Mouse (Mus musculus) embryo, embryonic 11.5 days (tissue): Measurements from ENCODE around the gene Chmp1a.
A peak's percentile ranks its signal among the peaks of the same experiment; 100 is the strongest.
"Not testable (repeated sequence)": the region's sequence is repeated elsewhere in the genome, so short reads cannot be mapped to it uniquely, and the experiment has no call there.

Experiments
- DNase-seq: peaks from one replicate; pipeline ENCODE4 v3.0.0-alpha.2; 2012; ENCODE audit warnings: low read depth, low spot score

Chmp1a gene

GRCm38 (mm10) chr8:123212321-123213117 lies at the start of gene Chmp1a, which contains the start of gene Spata33:
TSS of gene Chmp1a (minus strand) at chr8:123212763.
TSS of gene Spata33 (plus strand) at chr8:123212832.
- DNase-seq = peak; percentile 91

GRCm38 (mm10) chr8:123257593-123257992 lies 45.0 kb upstream of the Chmp1a start:
- DNase-seq = not testable (repeated sequence)

GRCm38 (mm10) chr8:123257114-123257513 lies 44.6 kb upstream of the Chmp1a start:
- no peak for DNase-seq

GRCm38 (mm10) chr8:123255170-123255569 lies 42.6 kb upstream of the Chmp1a start:
- no peak for DNase-seq

GRCm38 (mm10) chr8:123254099-123254885 lies 41.7 kb upstream of the Chmp1a start, which contains the start of the genes Zfp276 and Vps9d1:
TSS of gene Zfp276 (plus strand) at chr8:123254195.
TSS of gene Vps9d1 (minus strand) at chr8:123254348.
- DNase-seq = peak; percentile 71

- no peak for DNase-seq
These were observed 41.0 kb upstream of the Chmp1a start for GRCm38 (mm10) chr8:123253451-123254098.

GRCm38 (mm10) chr8:123252925-123253324 lies 40.4 kb upstream of the Chmp1a start:
- no peak for DNase-seq

GRCm38 (mm10) chr8:123250940-123251339 lies 38.4 kb upstream of the Chmp1a start:
- DNase-seq = no peak

- no peak for DNase-seq
These were observed 36.0 kb upstream of the Chmp1a start for GRCm38 (mm10) chr8:123248596-123248995.

- DNase-seq = no peak
These were observed 35.2 kb upstream of the Chmp1a start for GRCm38 (mm10) chr8:123247748-123248147.

- no peak for DNase-seq
These were observed 33.0 kb upstream of the Chmp1a start for GRCm38 (mm10) chr8:123245543-123245942.

- no peak for DNase-seq
These were observed 31.8 kb upstream of the Chmp1a start for GRCm38 (mm10) chr8:123244382-123244781.

GRCm38 (mm10) chr8:123243053-123243452 lies 30.5 kb upstream of the Chmp1a start:
- DNase-seq = no peak

- no peak for DNase-seq
These were observed 29.8 kb upstream of the Chmp1a start for GRCm38 (mm10) chr8:123242107-123242923.

GRCm38 (mm10) chr8:123239398-123239797 lies 26.8 kb upstream of the Chmp1a start:
- no peak for DNase-seq

- DNase-seq = peak; percentile 79
These were observed 23.2 kb upstream of the Chmp1a start, which contains the start of gene Spata2l for GRCm38 (mm10) chr8:123235520-123236497. TSS of gene Spata2l (minus strand) at chr8:123236233.

- DNase-seq = no peak
These were observed 22.5 kb upstream of the Chmp1a start for GRCm38 (mm10) chr8:123234918-123235519.

- DNase-seq = no peak
These were observed 21.2 kb upstream of the Chmp1a start for GRCm38 (mm10) chr8:123233760-123234159.

GRCm38 (mm10) chr8:123233300-123233699 lies 20.7 kb upstream of the Chmp1a start:
- no peak for DNase-seq
